Mouse (Mus musculus): ENCODE results near the gene Gm29797.

Gene Gm29797

GRCm38 (mm10) chr2:181656734-181657133, at the start of gene Gm29797:
TSS of gene Gm29797 (plus strand) at chr2:181657034.
- no peak for DNase-seq (ENCODE audit: low spot score in 2 of 2)

- no peak for DNase-seq (ENCODE audit: low spot score in 2 of 2)
Observed at GRCm38 (mm10) chr2:181618761-181619495, 37.9 kb upstream of the Gm29797 start.

GRCm38 (mm10) chr2:181623401-181623800, 33.4 kb upstream of the Gm29797 start:
- DNase-seq (ENCODE audit: low spot score in 2 of 2) = no peak

GRCm38 (mm10) chr2:181628471-181628870, 28.4 kb upstream of the Gm29797 start:
- no peak for DNase-seq (ENCODE audit: low spot score in 2 of 2)

GRCm38 (mm10) chr2:181632624-181633023, 24.2 kb upstream of the Gm29797 start:
- no peak for DNase-seq (ENCODE audit: low spot score in 2 of 2)

GRCm38 (mm10) chr2:181635865-181636264, 21.0 kb upstream of the Gm29797 start:
- no peak for DNase-seq (ENCODE audit: low spot score in 2 of 2)

GRCm38 (mm10) chr2:181644361-181644760, 12.5 kb upstream of the Gm29797 start:
- DNase-seq (ENCODE audit: low spot score in 2 of 2) = peak in 1 of 2 experiments; percentile 22

- DNase-seq (ENCODE audit: low spot score in 2 of 2) = no peak
Observed at GRCm38 (mm10) chr2:181645666-181646065, 11.2 kb upstream of the Gm29797 start.

- DNase-seq (ENCODE audit: low spot score in 2 of 2) = no peak
Observed at GRCm38 (mm10) chr2:181646626-181647472, 10.0 kb upstream of the Gm29797 start.

- no peak for DNase-seq (ENCODE audit: low spot score in 2 of 2)
Observed at GRCm38 (mm10) chr2:181648926-181649325, 7.9 kb upstream of the Gm29797 start.

GRCm38 (mm10) chr2:181653065-181653464, 3.8 kb upstream of the Gm29797 start:
- no peak for DNase-seq (ENCODE audit: low spot score in 2 of 2)

- no peak for DNase-seq (ENCODE audit: low spot score in 2 of 2)
Observed at GRCm38 (mm10) chr2:181653523-181653922, 3.3 kb upstream of the Gm29797 start.

GRCm38 (mm10) chr2:181657441-181657840, 607 bp downstream of the Gm29797 start:
- DNase-seq (ENCODE audit: low spot score in 2 of 2) = no peak

GRCm38 (mm10) chr2:181658528-181658927, 1.7 kb downstream of the Gm29797 start:
- DNase-seq (ENCODE audit: low spot score in 2 of 2) = no peak

- DNase-seq (ENCODE audit: low spot score in 2 of 2) = peak; percentile 66 to 67
Observed at GRCm38 (mm10) chr2:181658930-181659555, 2.2 kb downstream of the Gm29797 start.

GRCm38 (mm10) chr2:181659609-181660055, 2.8 kb downstream of the Gm29797 start:
- peak; percentile 91 to 94 for DNase-seq (ENCODE audit: low spot score in 2 of 2)

GRCm38 (mm10) chr2:181662620-181663297, 5.9 kb downstream of the Gm29797 start:
- DNase-seq (ENCODE audit: low spot score in 2 of 2) = peak; percentile 73 to 81

GRCm38 (mm10) chr2:181663298-181663630, 6.4 kb downstream of the Gm29797 start:
- peak; percentile 76 to 90 for DNase-seq (ENCODE audit: low spot score in 2 of 2)

- DNase-seq (ENCODE audit: low spot score in 2 of 2) = no peak
Observed at GRCm38 (mm10) chr2:181670285-181670912, 13.6 kb downstream of the Gm29797 start.

GRCm38 (mm10) chr2:181670913-181671311, 14.1 kb downstream of the Gm29797 start:
- DNase-seq (ENCODE audit: low spot score in 2 of 2) = no peak

- DNase-seq (ENCODE audit: low spot score in 2 of 2) = peak; percentile 72 to 85
Observed at GRCm38 (mm10) chr2:181671326-181671725, 14.5 kb downstream of the Gm29797 start, which contains the start of gene Sox18. TSS of gene Sox18 (minus strand) at chr2:181671640.

Measured in heart, adult 9 months (tissue).